Mouse (Mus musculus) right cerebral cortex, postnatal 25 days (tissue): Measurements from ENCODE around the gene Ccdc105.

ENCODE experiments used
- DNase-seq: peaks from one replicate; pipeline ENCODE4 v3.0.0; 2022

Gene Ccdc105

GRCm38 (mm10) chr10:78714129-78714528 is 38.7 kb downstream of the Ccdc105 start:
- DNase-seq = no peak

GRCm38 (mm10) chr10:78710706-78711105 is 42.2 kb downstream of the Ccdc105 start:
- DNase-seq = no peak

- DNase-seq = no peak
Measured at GRCm38 (mm10) chr10:78700881-78701280, 52.0 kb downstream of the Ccdc105 start.
